Mouse (Mus musculus) liver, adult 2 months (tissue): ENCODE results near the gene Rrp9. TPM values are rescaled to one million over a fixed set of nuclear protein-coding genes. Genes with fewer than 3 reads are reported as not detected.

ENCODE experiments used
- DNase-seq: peaks from one replicate; pipeline ENCODE4 v3.0.0-alpha.2; 2011; ENCODE audit warnings: low read depth, low spot score; ENCODE audit errors: extremely low read depth
- H3K27ac ChIP-seq: fragments of 200-500 bp; replicated peaks from 2 replicates; pipeline ENCODE4 v1.5.1; 2012; ENCODE audit warnings: low read depth, mild to moderate bottlenecking, control low read depth, inconsistent platforms, low read length; ENCODE audit not compliant: insufficient read depth
- H3K27me3 ChIP-seq: fragments of 200-500 bp; 2 replicates; pipeline ENCODE4 v1.6.1; 2012; ENCODE audit warnings: mild to moderate bottlenecking, moderate library complexity, low read length, inconsistent platforms; ENCODE audit not compliant: control insufficient read depth, insufficient read depth
- H3K36me3 ChIP-seq: fragments of 200-500 bp; 2 replicates; pipeline ENCODE4 v1.6.1; 2012; ENCODE audit warnings: low read length, inconsistent platforms; ENCODE audit not compliant: control insufficient read depth, insufficient read depth
- H3K4me1 ChIP-seq: fragments of 200-500 bp; 2 replicates; pipeline ENCODE4 v1.6.1; 2011; ENCODE audit warnings: low read length; ENCODE audit not compliant: control insufficient read depth, insufficient read depth
- H3K4me3 ChIP-seq: fragments of 200-500 bp; 2 replicates; pipeline ENCODE4 v1.5.1; 2011; ENCODE audit warnings: low read depth, mild to moderate bottlenecking, control low read depth, low read length, moderate library complexity; ENCODE audit not compliant: insufficient read depth
- H3K79me2 ChIP-seq: fragments of 200-500 bp; 2 replicates; pipeline ENCODE4 v1.6.1; 2012; ENCODE audit warnings: inconsistent platforms, mild to moderate bottlenecking, low read length, moderate library complexity; ENCODE audit not compliant: control insufficient read depth, insufficient read depth
- H3K9ac ChIP-seq: fragments of 200-500 bp; 2 replicates; pipeline ENCODE4 v1.6.1; 2012; ENCODE audit warnings: low read depth, mild to moderate bottlenecking, control low read depth, inconsistent platforms, low read length
- CTCF ChIP-seq: fragments of 200-500 bp; IDR thresholded peaks from 2 replicates; pipeline ENCODE4 v1.5.1; 2011; ENCODE audit warnings: low read depth, low read length, control low read depth
- POLR2A ChIP-seq: fragments of 200-500 bp; IDR thresholded peaks from 2 replicates; pipeline ENCODE4 v1.6.1; 2011; ENCODE audit warnings: low read length, control low read depth; ENCODE audit not compliant: insufficient read depth; ENCODE audit errors: extremely low read depth
- WGBS: fragments of 180-500 bp; shearing (Covaris S2); methylation state at CpG from one replicate; pipeline ENCODE4 v1.1.7; 2018; 5-methylcytosine and 5-hydroxymethylcytosine counted together
- polyA plus RNA-seq: library from polyadenylated mRNA; depleted of rRNA; stranded (reverse); fragments of >200 nt; gene quantifications from 2 replicates; pipeline ENCODE4 v1.2.3, GENCODE M21; 2012
- total RNA-seq: library from RNA; depleted of rRNA; stranded (reverse); fragments of >200 nt; gene quantifications from 2 replicates; pipeline ENCODE4 v1.2.3, GENCODE M21; 2014

Rrp9 gene
- total and polyA plus RNA-seq, 2 experiments, result 7.8 to 16.0 TPM

GRCm38 (mm10) chr9:106501846-106502245 lies 26.1 kb downstream of the Rrp9 start:
- Histone ChIP-seq H3K9ac (no peak overlapping the region), H3K4me3 (no peak overlapping the region), H3K4me1 (no peaks in the 10 kb centered on the region), H3K79me2 (no peaks in the 10 kb centered on the region), H3K27ac (no peak overlapping the region), H3K36me3 (no peaks in the 10 kb centered on the region), H3K27me3 (peaks cover 3% of the 10 kb centered on the region; the same call in 1 of the 2 replicates)
- DNase-seq, result no peak
- 91% methylated on average over 22 of the region's 22 CpGs for WGBS
- no peak for TF ChIP-seq POLR2A
- TF ChIP-seq CTCF, result no peak

DNA sequence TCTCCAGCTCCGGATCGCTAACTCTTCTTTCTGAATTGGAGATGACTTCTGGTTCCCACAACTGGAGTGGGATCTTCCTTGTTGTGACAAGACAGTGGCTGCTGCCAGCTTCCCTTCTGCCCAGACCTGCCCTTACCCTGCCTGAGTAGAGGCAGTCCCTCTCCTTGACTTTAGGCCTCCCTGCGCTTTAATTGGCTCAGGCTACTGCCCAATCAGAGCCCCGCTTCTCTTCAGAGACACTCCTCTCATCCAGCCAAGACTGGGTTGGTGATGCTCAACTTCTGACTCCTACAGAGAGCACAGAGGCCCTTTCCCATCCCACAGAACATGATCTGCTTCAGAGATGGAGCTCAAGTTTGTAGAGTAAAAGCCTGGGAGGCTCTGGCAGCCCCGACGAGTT lies 28.5 kb downstream of the Rrp9 start:
- H3K27me3 ChIP-seq, result peaks cover 3% of the 10 kb centered on the region; the same call in 1 of the 2 replicates
- TF ChIP-seq CTCF, result no peak
- TF ChIP-seq POLR2A, result no peak
- no peak overlapping the region for H3K27ac ChIP-seq
- no peak for DNase-seq
- H3K4me1 ChIP-seq, result no peaks in the 10 kb centered on the region
- H3K36me3 ChIP-seq, result no peaks in the 10 kb centered on the region
- no peak overlapping the region for H3K4me3 ChIP-seq
- no peak overlapping the region for H3K9ac ChIP-seq
- 86% methylated on average over 6 of the region's 6 CpGs for WGBS
- H3K79me2 ChIP-seq, result no peaks in the 10 kb centered on the region

DNA sequence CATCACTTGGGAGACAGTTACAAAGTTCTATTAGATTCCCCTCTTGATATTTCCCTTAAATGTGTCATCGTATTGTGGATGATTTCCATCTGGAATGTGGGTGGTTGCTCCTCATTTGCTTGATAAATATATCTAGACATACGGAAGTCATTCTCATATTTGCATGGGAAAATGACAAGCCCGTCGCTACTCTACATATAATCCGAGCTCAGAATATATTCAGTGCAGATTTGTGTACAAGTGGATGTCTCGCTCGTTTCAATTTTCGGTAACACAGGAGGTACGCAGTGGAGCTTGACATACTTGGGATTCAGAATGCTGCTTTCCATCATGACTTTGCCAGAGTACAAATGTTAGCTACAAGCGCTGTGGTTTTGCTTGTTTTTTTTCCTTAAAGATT lies 33.6 kb downstream of the Rrp9 start:
- Histone ChIP-seq H3K79me2 (no peaks in the 10 kb centered on the region), H3K27me3 (no peaks in the 10 kb centered on the region), H3K4me1 (no peaks in the 10 kb centered on the region), H3K36me3 (no peaks in the 10 kb centered on the region), H3K4me3 (no peak overlapping the region), H3K9ac (no peak overlapping the region), H3K27ac (no peak overlapping the region)
- WGBS, result 94% methylated on average over 10 of the region's 10 CpGs
- DNase-seq, result no peak
- TF ChIP-seq CTCF, result no peak
- no peak for TF ChIP-seq POLR2A

DNA sequence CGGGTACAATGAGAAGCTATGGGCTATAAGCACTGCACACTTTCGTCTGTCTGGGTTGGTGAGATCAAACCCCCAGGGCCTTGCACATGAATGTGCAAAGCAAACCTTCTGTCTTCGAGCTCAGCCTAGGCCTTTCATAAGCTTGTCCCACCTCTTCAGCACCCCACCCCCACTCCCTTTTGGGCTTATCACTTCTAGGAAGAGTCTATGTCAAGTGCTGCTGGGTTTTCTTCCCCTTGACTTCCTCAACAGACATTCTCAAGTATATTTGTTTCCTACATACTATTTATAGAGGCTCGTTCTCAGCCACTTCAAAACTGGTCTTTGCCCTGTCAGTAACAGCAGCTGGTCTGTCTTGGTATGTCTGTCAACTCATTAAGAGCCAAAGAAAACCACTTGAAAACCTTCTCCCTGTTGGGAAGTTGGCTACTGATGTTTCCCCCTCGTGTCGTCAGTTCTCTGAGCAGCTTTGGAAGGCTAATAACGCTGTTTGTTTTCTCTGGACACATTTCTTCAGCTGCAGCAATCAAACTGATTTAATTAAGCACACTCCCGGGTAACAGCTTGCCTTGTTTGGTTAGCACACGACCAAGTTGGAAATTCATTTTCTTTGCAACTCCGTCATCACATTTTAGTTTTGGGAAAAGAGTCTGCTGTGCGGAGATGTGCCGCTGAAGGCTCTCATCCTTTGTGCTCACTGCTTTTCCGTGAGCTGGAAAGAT lies 37.1 kb downstream of the Rrp9 start:
- no peak overlapping the region for H3K27ac ChIP-seq
- H3K9ac ChIP-seq, result no peak overlapping the region
- no peak overlapping the region for H3K4me3 ChIP-seq
- H3K27me3 ChIP-seq, result no peaks in the 10 kb centered on the region
- WGBS, result 68% methylated on average over 13 of the region's 13 CpGs
- TF ChIP-seq POLR2A, result no peak
- TF ChIP-seq CTCF, result no peak
- no peaks in the 10 kb centered on the region for H3K36me3 ChIP-seq
- H3K4me1 ChIP-seq, result no peaks in the 10 kb centered on the region
- no peaks in the 10 kb centered on the region for H3K79me2 ChIP-seq
- no peak for DNase-seq

DNA sequence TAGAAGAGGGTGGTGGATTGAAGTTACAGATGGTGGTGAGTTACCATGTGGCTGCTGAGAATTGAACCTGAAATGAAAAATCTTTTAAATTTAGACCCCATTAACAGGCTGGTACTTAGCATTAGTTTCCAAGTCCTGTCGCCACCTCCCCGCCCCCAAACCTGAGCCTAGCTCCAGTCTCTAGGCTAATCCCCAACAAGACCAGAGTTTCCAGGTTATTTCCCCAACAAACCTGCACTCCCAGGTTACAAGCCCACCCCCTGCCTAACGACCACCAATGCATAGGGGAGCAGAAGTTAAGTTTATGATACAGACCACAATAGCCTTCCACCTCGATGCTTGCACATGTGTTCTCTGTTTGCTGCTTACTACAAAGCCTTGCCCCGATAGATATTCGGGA lies 37.8 kb downstream of the Rrp9 start:
- Histone ChIP-seq H3K36me3 (no peaks in the 10 kb centered on the region), H3K4me3 (no peak overlapping the region), H3K27me3 (no peaks in the 10 kb centered on the region), H3K9ac (no peak overlapping the region), H3K4me1 (no peaks in the 10 kb centered on the region), H3K27ac (no peak overlapping the region), H3K79me2 (no peaks in the 10 kb centered on the region)
- DNase-seq, result no peak
- TF ChIP-seq CTCF, result no peak
- TF ChIP-seq POLR2A, result no peak
- WGBS, result 87% methylated on average over 6 of the region's 6 CpGs

DNA sequence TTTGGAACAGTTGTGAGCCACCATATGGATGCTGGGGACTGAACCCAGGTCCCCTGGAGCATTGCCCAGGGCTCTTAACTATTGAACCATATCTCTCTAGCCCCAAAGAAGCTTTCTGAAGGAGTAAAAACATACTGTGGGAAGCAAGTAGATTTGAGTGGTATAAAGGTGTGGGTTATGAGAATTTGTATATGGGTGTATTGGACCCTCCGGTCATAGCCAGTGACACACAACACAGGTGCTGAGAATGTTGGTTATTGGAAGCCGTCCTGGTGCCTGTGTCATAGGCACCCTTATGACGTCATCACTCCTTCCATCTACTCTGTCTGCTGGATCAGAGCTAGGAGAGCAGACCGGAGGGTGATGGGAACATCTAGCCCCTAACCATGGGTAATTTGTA lies 38.5 kb downstream of the Rrp9 start, which contains the start of gene Iqcf5:
TSS of gene Iqcf5 (plus strand) at position 301 of the 400 bp plus-strand sequence.
- DNase-seq, result no peak
- H3K9ac ChIP-seq, result no peak within 1 kb of the TSS
- no peak for TF ChIP-seq POLR2A
- TF ChIP-seq CTCF, result no peak
- H3K36me3 ChIP-seq, result no peaks in the 10 kb centered on the region
- H3K4me1 ChIP-seq, result no peaks in the 10 kb centered on the region
- H3K79me2 ChIP-seq, result no peaks in the 10 kb centered on the region
- H3K27me3 ChIP-seq, result no peaks in the 10 kb centered on the region
- no peak within 1 kb of the TSS for H3K4me3 ChIP-seq
- WGBS, result 84% methylated on average over 4 of the region's 4 CpGs
- H3K27ac ChIP-seq, result no peak within 1 kb of the TSS
